Mouse (Mus musculus) kidney, postnatal 10 days (tissue): ENCODE data around the gene Fbp1.
"Not testable (repeated sequence)": the region's sequence is repeated elsewhere in the genome, so short reads cannot be mapped to it uniquely, and the experiment has no call there.

ENCODE experiments used
- DNase-seq: peaks from one replicate; pipeline ENCODE4 v3.0.0; 2021; ENCODE audit warnings: mixed read lengths

The Fbp1 gene

DNA sequence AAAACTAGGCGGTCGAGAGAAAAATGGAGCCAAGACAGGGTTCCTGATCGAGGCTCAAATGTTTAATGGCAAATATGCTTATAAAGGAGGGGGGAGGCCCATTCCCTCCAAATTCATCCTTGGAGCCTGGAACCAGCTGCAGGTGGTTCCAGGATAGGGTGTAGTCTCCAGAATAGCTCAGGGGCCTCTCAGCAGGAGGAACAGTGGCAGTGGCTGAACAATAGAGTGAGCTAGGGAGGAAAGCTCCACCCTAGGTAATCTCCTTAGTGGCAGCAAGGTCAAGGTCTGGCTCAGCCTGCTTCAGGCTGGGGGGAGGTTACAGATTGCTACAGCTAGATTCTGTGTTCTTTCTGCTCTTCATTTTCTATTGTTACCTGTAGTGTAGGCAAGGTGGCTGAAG lies 72.4 kb downstream of the Fbp1 start:
- DNase-seq = not testable (repeated sequence)
